Mouse (Mus musculus) embryonic facial prominence, embryonic 10.5 days (tissue): ENCODE data around the gene Tbc1d22b. TPM values are rescaled to one million over a fixed set of nuclear protein-coding genes. Genes with fewer than 3 reads are reported as not detected.

Source experiments
- DNase-seq: peaks from one replicate; pipeline ENCODE4 v3.0.0-alpha.2; 2017; ENCODE audit warnings: low spot score
- H3K27ac ChIP-seq: fragments of 300-500 bp; sonication (generic); replicated peaks from 2 replicates; pipeline ENCODE4 v1.5.1; 2016; ENCODE audit warnings: mild to moderate bottlenecking
- H3K27me3 ChIP-seq: fragments of 300-500 bp; sonication (generic); replicated peaks from 2 replicates; pipeline ENCODE4 v1.6.1; 2016; ENCODE audit warnings: low read depth, mild to moderate bottlenecking; ENCODE audit not compliant: poor library complexity, severe bottlenecking
- H3K36me3 ChIP-seq: fragments of 300-500 bp; sonication (generic); replicated peaks from 2 replicates; pipeline ENCODE4 v1.6.1; 2016; ENCODE audit warnings: mild to moderate bottlenecking, moderate library complexity
- H3K4me1 ChIP-seq: fragments of 300-500 bp; sonication (generic); 2 replicates; pipeline ENCODE4 v1.6.1; 2016
- H3K4me3 ChIP-seq: fragments of 300-500 bp; sonication (generic); 2 replicates; pipeline ENCODE4 v1.5.1; 2016; ENCODE audit warnings: mild to moderate bottlenecking, moderate library complexity
- H3K9me3 ChIP-seq: fragments of 300-500 bp; sonication (generic); 2 replicates; pipeline ENCODE4 v1.6.1; 2016; ENCODE audit warnings: mild to moderate bottlenecking
- WGBS: fragments of 180-500 bp; shearing (Covaris S2); methylation state at CpG from one replicate; pipeline ENCODE4 v1.1.7; 2016; 5-methylcytosine and 5-hydroxymethylcytosine counted together
- polyA plus RNA-seq: library from polyadenylated mRNA; unstranded; fragments of >200 nt; fragmentation: Nextera tagmentation; extraction: Ambion mirVana; gene quantifications from 2 replicates; pipeline ENCODE4 v1.2.1, GENCODE M21; 2016

The Tbc1d22b gene
- polyA plus RNA-seq, 1 experiment from 2014 or later = 19.5 TPM

DNA sequence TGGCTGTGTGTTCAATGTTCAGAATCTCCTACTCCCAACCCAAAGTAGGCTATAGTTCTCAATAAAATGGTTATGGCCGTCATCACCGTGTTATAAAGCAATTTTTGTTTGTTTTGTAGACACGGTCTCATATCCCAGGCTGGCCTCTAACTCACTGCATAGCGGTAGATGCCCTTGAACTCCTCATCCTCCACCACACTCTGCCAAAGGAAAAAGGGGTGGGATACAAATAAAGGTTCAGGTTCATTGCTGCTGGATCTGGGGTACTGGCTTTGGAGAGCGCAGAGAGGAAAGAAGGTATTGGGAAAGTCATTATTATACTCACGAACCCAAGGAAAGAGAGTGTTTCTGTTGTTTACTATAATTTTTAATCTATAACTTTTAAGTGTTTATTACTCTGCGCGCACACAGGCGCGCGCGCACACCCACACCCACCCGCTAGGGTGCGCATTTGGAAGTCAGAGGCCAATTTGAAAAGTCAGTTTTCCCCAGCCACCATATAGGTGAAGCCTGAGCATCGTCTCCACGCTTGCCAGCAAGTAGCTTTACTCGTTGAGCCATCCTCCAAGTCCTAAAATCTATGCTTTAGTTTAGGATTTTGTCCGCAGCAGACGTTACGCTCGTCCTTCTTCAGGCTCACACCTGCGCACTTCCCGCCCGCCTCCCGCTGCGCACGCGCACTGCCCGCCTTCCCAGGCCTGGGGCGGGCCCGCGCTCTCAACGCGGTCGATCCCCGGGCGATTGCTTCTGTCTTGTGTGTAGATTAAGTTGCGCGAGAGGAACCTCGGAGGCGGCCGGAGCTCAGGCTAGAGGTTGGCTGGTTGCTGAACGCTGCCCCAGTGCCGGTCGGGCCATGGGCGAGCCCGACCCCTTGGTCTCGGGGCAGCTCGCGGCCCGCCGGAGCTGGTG is 64.8 kb downstream of the Tbc1d22b start, which contains the start of the genes Rnf8 and Gm28043:
TSS of gene Rnf8 (plus strand) at position 676 of the 909 bp plus-strand sequence.
TSS of gene Gm28043 (plus strand) at position 762 of the 909 bp plus-strand sequence.
- 2% methylated on average over 52 of the region's 52 CpGs for WGBS
- Histone ChIP-seq H3K36me3 (peaks cover 24% of the 10 kb centered on the region), H3K4me1 (peaks cover 42% of the 10 kb centered on the region), H3K27me3 (no peaks in the 10 kb centered on the region), H3K4me3 (peak within 1 kb of the TSS; percentile 100), H3K27ac (peak within 1 kb of the TSS; percentile 97), H3K9me3 (no peaks in the 10 kb centered on the region)
- DNase-seq = peak; percentile 96

DNA sequence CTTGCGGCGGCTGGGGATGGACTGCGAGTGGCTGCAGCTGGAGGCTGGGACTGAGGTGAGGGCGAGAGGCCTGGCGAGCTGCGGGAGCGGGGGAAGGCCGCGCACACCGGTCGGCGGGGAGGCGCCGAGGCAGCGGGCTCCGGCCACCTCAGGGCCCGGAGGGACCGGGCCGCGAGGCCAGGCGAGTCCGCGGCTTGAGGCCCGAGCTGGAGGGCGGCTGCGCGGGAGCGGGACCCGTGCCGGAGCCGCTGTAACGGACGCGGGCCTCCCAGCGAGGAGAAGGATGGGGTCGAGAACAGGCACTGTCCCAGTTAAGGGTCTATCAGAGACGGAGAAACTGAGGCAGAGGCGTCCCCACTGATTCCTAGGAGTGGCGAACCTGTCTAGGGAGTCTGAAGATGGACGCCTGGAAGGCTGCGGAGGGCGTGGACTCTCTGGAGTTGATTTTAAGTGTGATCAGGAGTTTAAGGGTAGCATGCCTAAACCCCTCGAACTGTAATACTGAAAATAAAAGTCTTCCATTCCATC is 65.5 kb downstream of the Tbc1d22b start:
- peak overlapping the region; percentile 100 for H3K4me3 ChIP-seq
- peak overlapping the region; percentile 97 for H3K27ac ChIP-seq
- no peak for DNase-seq
- H3K9me3 ChIP-seq = no peaks in the 10 kb centered on the region
- WGBS = under 1% methylated on average over 43 of the region's 43 CpGs
- peaks cover 42% of the 10 kb centered on the region for H3K4me1 ChIP-seq
- peaks cover 31% of the 10 kb centered on the region for H3K36me3 ChIP-seq
- H3K27me3 ChIP-seq = no peaks in the 10 kb centered on the region

DNA sequence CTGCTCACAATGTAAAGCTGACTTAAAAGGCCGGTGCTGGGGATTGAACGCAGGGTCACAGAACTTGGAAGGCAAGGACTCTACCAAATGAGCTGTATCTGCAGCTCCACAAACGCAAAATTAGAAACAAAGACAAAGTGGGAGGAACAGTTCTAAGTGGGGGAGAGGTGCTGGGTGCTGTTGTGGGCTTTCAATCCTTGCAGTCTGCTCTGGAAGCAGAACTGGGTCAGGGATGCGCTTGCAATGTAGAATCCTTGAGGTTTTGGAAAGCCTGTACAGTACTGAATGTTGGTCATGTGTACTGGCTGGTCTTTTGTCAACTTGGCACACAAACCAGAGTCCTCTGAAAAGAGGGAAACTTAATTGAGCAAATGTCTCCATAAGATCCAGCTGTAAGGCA is 66.0 kb downstream of the Tbc1d22b start:
- peak overlapping the region; percentile 97 for H3K27ac ChIP-seq
- 9% methylated on average over 4 of the region's 4 CpGs for WGBS
- no peaks in the 10 kb centered on the region for H3K27me3 ChIP-seq
- H3K4me1 ChIP-seq = peaks cover 42% of the 10 kb centered on the region
- H3K9me3 ChIP-seq = no peaks in the 10 kb centered on the region
- peak overlapping the region; percentile 100 for H3K4me3 ChIP-seq
- DNase-seq = no peak
- H3K36me3 ChIP-seq = peaks cover 36% of the 10 kb centered on the region

DNA sequence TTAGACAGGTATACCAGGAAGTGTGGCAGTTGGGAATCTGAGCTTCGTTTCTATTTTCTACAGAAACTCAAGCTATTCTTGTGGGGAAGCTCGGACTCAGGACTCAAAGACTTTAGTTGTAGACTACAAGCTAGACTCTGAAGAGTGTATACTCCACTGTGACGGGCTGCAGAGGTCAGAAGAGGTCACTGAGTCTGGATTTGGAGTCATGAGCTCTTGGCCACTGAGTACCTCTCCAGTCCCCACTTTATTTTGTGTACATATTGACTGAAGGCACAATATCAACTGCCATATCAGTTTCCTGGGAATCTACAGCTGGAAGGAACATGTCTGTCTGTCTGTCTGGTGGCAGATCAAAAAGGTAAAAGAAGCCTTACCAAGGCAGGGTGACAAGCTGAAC is 69.6 kb downstream of the Tbc1d22b start:
- no peak for DNase-seq
- Histone ChIP-seq H3K4me1 (peaks cover 29% of the 10 kb centered on the region), H3K4me3 (no peak overlapping the region), H3K9me3 (no peaks in the 10 kb centered on the region), H3K36me3 (peaks cover 73% of the 10 kb centered on the region), H3K27ac (no peak overlapping the region), H3K27me3 (no peaks in the 10 kb centered on the region)
- WGBS = 74% methylated on average over 3 of the region's 3 CpGs

DNA sequence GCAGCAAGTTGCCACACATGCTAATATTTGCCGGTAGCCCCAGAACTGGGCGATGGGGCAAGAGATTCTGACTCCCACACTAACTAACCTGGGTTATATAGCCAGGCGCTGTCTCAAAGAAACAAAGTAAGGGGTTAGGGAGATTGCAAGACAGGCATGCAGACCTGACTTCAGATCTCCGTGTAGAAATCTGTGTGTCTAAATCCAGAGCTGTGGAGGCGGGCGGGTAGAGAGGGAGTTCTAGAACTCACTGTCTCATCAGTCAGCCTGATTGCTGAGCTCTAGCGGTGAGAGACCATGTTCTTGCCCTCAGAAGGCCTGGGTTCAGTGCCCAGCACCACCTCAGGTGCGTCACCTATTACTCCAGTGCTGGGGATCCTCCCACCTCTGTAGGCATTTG is 73.9 kb downstream of the Tbc1d22b start:
- Histone ChIP-seq H3K27ac (no peak overlapping the region), H3K36me3 (peaks cover 100% of the 10 kb centered on the region), H3K4me1 (no peaks in the 10 kb centered on the region), H3K27me3 (no peaks in the 10 kb centered on the region), H3K4me3 (no peak overlapping the region), H3K9me3 (no peaks in the 10 kb centered on the region)
- no peak for DNase-seq
- 96% methylated on average over 8 of the region's 8 CpGs for WGBS

DNA sequence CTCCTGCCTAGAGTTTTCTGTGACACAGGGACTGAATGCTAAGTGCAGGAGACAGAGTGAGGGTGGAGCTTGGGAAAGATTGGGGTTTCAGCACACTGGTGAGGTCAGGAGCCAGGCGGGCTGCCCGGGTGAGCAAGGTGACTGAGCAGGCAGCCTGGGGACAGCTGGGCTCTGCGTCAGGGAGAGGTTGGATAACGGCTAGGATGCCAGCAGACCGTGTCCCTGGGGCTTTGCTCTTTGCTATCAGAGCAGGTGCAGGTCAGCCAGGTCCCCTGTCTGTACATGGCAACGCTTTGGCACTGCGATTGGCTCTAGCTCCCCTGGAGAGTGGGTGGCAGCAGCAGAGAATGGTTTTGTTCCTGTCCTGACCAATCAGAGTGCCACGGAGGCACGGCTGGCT is 77.7 kb downstream of the Tbc1d22b start:
- no peak overlapping the region for H3K4me3 ChIP-seq
- H3K27me3 ChIP-seq = no peaks in the 10 kb centered on the region
- no peak overlapping the region for H3K27ac ChIP-seq
- no peak for DNase-seq
- WGBS = 92% methylated on average over 9 of the region's 9 CpGs
- H3K9me3 ChIP-seq = no peaks in the 10 kb centered on the region
- peaks cover 99% of the 10 kb centered on the region for H3K36me3 ChIP-seq
- H3K4me1 ChIP-seq = no peaks in the 10 kb centered on the region

DNA sequence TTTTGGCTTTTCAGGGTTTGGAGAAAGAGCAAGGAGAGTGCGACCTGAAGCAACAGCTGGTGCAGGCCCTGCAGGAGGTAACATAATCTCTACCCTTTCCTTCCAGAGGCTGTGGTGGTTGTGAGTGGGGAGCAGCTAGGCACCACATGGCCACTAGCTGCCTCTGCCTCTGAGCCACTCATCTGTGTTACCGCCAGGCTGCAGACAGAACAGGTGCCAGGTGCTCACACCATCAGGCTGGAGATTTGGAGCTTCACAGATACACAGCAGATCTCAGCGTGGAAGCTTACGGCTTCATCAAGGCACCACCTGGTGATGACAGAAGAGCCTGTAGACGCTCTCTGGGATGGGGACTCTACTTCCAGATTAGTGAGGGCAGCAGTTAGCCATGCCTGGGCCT is 79.4 kb downstream of the Tbc1d22b start:
- Histone ChIP-seq H3K4me3 (no peak overlapping the region), H3K27me3 (no peaks in the 10 kb centered on the region), H3K36me3 (peaks cover 99% of the 10 kb centered on the region), H3K9me3 (no peaks in the 10 kb centered on the region), H3K27ac (no peak overlapping the region), H3K4me1 (no peaks in the 10 kb centered on the region)
- DNase-seq = no peak
- 88% methylated on average over 5 of the region's 5 CpGs for WGBS

DNA sequence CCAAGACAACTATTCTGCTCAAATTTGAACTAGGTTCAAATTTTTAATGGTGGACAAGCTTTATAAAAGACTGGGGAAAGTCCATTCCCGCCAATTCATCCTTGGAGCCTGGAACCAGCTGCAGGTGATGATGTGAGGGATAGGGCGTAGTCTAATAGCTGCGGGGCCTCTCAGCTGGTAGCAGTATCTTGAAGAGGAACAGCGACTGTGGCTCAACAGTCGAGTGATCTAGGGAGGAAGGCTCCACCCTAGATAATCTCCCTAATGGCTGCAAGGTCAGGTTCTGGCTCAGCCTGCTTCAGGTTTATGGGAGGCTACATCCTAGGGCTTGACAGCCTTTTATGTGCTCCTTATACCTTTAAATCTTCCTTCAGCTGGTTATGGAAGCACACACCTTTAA is 80.0 kb downstream of the Tbc1d22b start:
- 90% methylated on average over 5 of the region's 5 CpGs for WGBS
- Histone ChIP-seq H3K4me3 (no peak overlapping the region), H3K4me1 (no peaks in the 10 kb centered on the region), H3K9me3 (no peaks in the 10 kb centered on the region), H3K36me3 (peaks cover 99% of the 10 kb centered on the region), H3K27me3 (no peaks in the 10 kb centered on the region), H3K27ac (no peak overlapping the region)
- no peak for DNase-seq

DNA sequence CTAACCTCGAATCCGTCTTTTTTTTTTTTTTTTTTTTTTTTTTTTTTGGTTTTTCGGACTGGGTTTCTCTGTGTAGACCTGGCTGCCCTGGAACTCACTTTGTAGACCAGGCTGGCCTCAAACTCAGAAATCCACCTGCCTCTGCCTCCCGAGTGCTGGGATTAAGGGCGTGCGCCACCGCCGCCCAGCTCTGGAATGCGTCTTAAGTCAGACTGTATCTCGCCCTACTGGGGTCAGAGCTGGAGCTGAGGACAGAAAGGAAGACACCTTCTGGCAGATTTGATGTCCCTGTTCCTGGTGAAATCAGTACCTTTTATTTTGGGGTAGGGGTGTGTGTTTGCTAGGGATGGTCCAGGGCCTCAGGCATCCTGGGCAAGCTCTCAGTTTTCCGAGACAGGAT is 82.7 kb downstream of the Tbc1d22b start:
- no peaks in the 10 kb centered on the region for H3K4me1 ChIP-seq
- no peaks in the 10 kb centered on the region for H3K27me3 ChIP-seq
- no peak overlapping the region for H3K27ac ChIP-seq
- H3K36me3 ChIP-seq = peaks cover 99% of the 10 kb centered on the region
- H3K9me3 ChIP-seq = no peaks in the 10 kb centered on the region
- no peak for DNase-seq
- 93% methylated on average over 11 of the region's 11 CpGs for WGBS
- H3K4me3 ChIP-seq = no peak overlapping the region

DNA sequence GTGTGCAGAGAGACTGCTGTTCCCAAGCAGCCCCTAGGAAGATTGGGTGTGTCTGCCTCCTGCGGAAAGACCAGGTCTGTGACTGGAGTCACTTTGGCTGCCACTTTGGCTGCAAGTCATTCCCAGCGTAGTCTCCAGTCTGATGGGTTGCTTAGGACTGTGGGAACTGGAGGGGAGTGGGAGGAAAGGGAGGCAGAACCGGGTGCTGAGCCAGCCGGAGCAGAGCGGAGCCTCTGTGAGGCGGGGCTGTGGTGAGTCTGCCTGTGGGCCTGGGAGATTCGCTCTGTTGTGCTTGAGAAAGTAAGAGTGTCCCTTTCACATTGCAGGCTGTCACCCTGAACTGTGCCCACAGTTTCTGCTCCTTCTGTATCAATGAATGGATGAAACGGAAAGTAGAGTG is 85.9 kb downstream of the Tbc1d22b start:
- 90% methylated on average over 8 of the region's 8 CpGs for WGBS
- no peaks in the 10 kb centered on the region for H3K27me3 ChIP-seq
- no peaks in the 10 kb centered on the region for H3K4me1 ChIP-seq
- no peak overlapping the region for H3K27ac ChIP-seq
- H3K36me3 ChIP-seq = peaks cover 99% of the 10 kb centered on the region
- no peaks in the 10 kb centered on the region for H3K9me3 ChIP-seq
- H3K4me3 ChIP-seq = no peak overlapping the region
- no peak for DNase-seq

DNA sequence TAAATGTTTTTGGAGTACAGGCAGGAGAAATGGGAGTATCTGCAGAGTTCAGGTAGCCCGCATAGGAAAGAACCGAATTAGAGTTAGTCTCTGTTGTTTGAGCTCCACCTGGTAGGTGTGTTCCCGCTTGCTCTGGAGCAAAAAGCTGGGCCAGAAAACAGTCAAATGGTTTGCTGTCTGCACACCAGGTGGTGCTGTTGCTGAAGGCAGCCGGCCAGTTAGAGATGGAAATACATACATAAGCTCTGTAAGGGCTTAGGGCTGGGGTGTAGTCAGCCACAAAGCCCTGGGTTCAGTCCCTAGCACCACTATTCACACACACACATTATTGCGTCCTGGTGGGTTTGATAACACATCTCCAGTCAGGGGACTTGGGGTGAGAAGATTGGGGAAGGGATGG is 86.5 kb downstream of the Tbc1d22b start:
- 78% methylated on average over 5 of the region's 5 CpGs for WGBS
- H3K4me1 ChIP-seq = no peaks in the 10 kb centered on the region
- H3K27ac ChIP-seq = no peak overlapping the region
- H3K4me3 ChIP-seq = no peak overlapping the region
- no peak for DNase-seq
- no peaks in the 10 kb centered on the region for H3K27me3 ChIP-seq
- H3K36me3 ChIP-seq = peaks cover 99% of the 10 kb centered on the region
- H3K9me3 ChIP-seq = no peaks in the 10 kb centered on the region

DNA sequence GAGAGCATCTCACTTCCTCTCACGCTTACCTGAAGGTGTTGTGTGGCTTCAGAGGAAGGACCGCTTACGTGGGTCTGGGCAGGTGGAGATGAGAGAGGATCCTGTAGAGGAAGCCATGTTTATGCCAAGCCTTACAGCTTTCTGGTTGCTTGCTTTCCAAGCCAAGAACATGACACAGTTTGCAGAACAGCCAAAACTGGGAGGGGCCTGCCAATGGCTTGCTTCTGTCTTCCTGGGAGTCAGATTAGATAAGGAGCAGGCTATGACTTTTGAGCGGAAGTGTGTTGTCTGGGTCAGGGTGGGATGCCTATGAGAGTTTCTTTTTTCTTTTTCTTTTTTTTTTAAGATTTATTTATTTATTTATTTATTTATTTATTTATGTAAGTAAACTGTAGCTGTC is 87.8 kb downstream of the Tbc1d22b start:
- peaks cover 99% of the 10 kb centered on the region for H3K36me3 ChIP-seq

DNA sequence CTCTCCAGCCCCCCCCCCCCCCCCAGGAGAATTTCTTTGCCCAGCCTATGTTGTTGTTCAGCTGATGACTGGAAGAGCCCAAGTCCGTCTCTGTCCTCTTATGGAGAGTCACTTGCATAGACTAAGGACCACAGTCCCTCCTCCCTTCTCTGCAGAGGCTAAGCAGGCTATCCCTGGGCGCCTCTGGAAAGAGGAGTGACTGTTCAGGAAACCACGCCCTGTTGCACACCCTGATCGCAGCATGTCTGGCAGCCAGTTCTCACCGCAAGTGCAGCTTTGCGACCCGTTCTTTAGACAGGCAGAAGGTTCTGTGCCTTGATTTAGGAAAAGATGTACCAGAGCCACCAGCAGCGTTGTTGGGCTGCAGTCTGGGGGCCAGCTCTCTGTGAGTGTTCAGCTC is 88.3 kb downstream of the Tbc1d22b start:
- no peaks in the 10 kb centered on the region for H3K9me3 ChIP-seq
- peaks cover 99% of the 10 kb centered on the region for H3K36me3 ChIP-seq
- H3K27ac ChIP-seq = no peak overlapping the region
- H3K4me3 ChIP-seq = no peak overlapping the region
- DNase-seq = no peak
- H3K27me3 ChIP-seq = no peaks in the 10 kb centered on the region
- H3K4me1 ChIP-seq = no peaks in the 10 kb centered on the region
- 86% methylated on average over 8 of the region's 8 CpGs for WGBS

More for the DNA sequence above, 87.8 kb downstream of the Tbc1d22b start:
- H3K27ac ChIP-seq = no peak overlapping the region
- DNase-seq = no peak
- H3K9me3 ChIP-seq = no peaks in the 10 kb centered on the region
- H3K4me1 ChIP-seq = no peaks in the 10 kb centered on the region
- H3K27me3 ChIP-seq = no peaks in the 10 kb centered on the region
- no peak overlapping the region for H3K4me3 ChIP-seq
- 96% methylated on average over 4 of the region's 4 CpGs for WGBS
